9 mouse cellular contexts compared by ENCODE assay signal in genomic region chr11:60384762-60385421, GRCm38 (mm10). TPM values are rescaled to one million over a fixed set of nuclear protein-coding genes. Genes with fewer than 3 reads are reported as not detected.
DNase-seq lines count a peak whose midpoint lies in the region; ATAC-seq lines count a peak whose summit lies in the region.
"Had no signal": no experiment of that assay in that cellular context is flagged by ENCODE, and none has a peak within 500 bp of the region (broad histone marks: within the 10 kb centered on the region; RNA-seq: fewer than 3 reads in every experiment).

No protein-coding gene starts in this region.

- no peak for ATAC-seq in lung, embryonic 16.5 days (ENCODE audit: low read depth)
- peak; percentile 89 for ATAC-seq in forebrain, embryonic 16.5 days
- peak; percentile 89 for ATAC-seq in neural tube, embryonic 13.5 days (ENCODE audit: low read depth)

- no peak overlapping the region for H3K9ac ChIP-seq in lung, embryonic 16.5 days (ENCODE audit: low read length)
- peak overlapping the region; percentile 65 for H3K9ac ChIP-seq in forebrain, embryonic 16.5 days (replicated peaks; ENCODE audit: low read depth, low read length)
- peak overlapping the region; percentile 65 for H3K9ac ChIP-seq in neural tube, embryonic 13.5 days
- H3K9ac ChIP-seq: liver, embryonic 14.5 days had no signal

- H3K4me1 ChIP-seq in lung, embryonic 16.5 days (replicated peaks; ENCODE audit: control insufficient read depth, insufficient read depth, low read length), result no peaks in the 10 kb centered on the region
- H3K4me1 ChIP-seq in forebrain, embryonic 16.5 days (replicated peaks; ENCODE audit: control insufficient read depth, insufficient read depth, low read length), result peaks cover 17% of the 10 kb centered on the region
- H3K4me1 ChIP-seq in neural tube, embryonic 13.5 days (replicated peaks), result peaks cover 24% of the 10 kb centered on the region

- H3K4me3 ChIP-seq in lung, embryonic 16.5 days (ENCODE audit: low read length), result no peak overlapping the region
- H3K4me3 ChIP-seq in forebrain, embryonic 16.5 days (replicated peaks; ENCODE audit: low read length), result peak overlapping the region; percentile 28
- peak overlapping the region; percentile 19 for H3K4me3 ChIP-seq in neural tube, embryonic 13.5 days

- 4% methylated on average over 16 of the region's 16 CpGs for whole genome bisulfite sequencing in lung, embryonic 16.5 days
- 3% methylated on average over 16 of the region's 16 CpGs for WGBS in forebrain, embryonic 16.5 days
- 2% methylated on average over 16 of the region's 16 CpGs for WGBS in neural tube, embryonic 13.5 days

- no peaks in the 10 kb centered on the region for H3K27me3 ChIP-seq in lung, embryonic 16.5 days (ENCODE audit: control insufficient read depth, insufficient read depth, low read depth, low read length)
- H3K27me3 ChIP-seq in forebrain, embryonic 16.5 days (replicated peaks; ENCODE audit: control insufficient read depth, insufficient read depth, low read length), result no peaks in the 10 kb centered on the region
- H3K27me3 ChIP-seq in neural tube, embryonic 13.5 days, result no peaks in the 10 kb centered on the region

- 0 out of 2 replicates have a peak overlapping the region, but pooled peaks have one; percentile 8 for H3K4me2 ChIP-seq in lung, embryonic 16.5 days (ENCODE audit: low read depth, low read length)
- peak overlapping the region; percentile 47 for H3K4me2 ChIP-seq in forebrain, embryonic 16.5 days (ENCODE audit: low read length)
- H3K4me2 ChIP-seq in neural tube, embryonic 13.5 days, result peak overlapping the region; percentile 49

- no peaks in the 10 kb centered on the region for H3K9me3 ChIP-seq in lung, embryonic 16.5 days (ENCODE audit: control insufficient read depth, low read length)
- no peaks in the 10 kb centered on the region for H3K9me3 ChIP-seq in forebrain, embryonic 16.5 days (ENCODE audit: control insufficient read depth, low read length)
- H3K9me3 ChIP-seq in neural tube, embryonic 13.5 days, result no peaks in the 10 kb centered on the region

- H3K36me3 ChIP-seq in lung, embryonic 16.5 days (ENCODE audit: control insufficient read depth, insufficient read depth, low read length), result no peaks in the 10 kb centered on the region
- H3K36me3 ChIP-seq in forebrain, embryonic 16.5 days (ENCODE audit: control insufficient read depth, insufficient read depth), result no peaks in the 10 kb centered on the region
- H3K36me3 ChIP-seq in neural tube, embryonic 13.5 days, result no peaks in the 10 kb centered on the region

- DNase-seq in lung, postnatal 36 days, result no peak
- DNase-seq in left cerebral cortex, adult 11 months (ENCODE audit: low spot score), result peak; percentile 70
- no peak for DNase-seq in thymus, postnatal 10 days (ENCODE audit: low spot score in 2 of 2)
- no peak for DNase-seq in kidney, postnatal 25 days
- DNase-seq in gastrocnemius, adult 8-10 months (ENCODE audit: low spot score in 2 of 2), result no peak

- H3K27ac ChIP-seq in lung, embryonic 16.5 days (ENCODE audit: low read length), result no peak overlapping the region
- H3K27ac ChIP-seq in forebrain, embryonic 16.5 days (ENCODE audit: low read length), result peak overlapping the region; percentile 73
- peak overlapping the region; percentile 95 for H3K27ac ChIP-seq in neural tube, embryonic 13.5 days (replicated peaks)
- H3K27ac ChIP-seq: liver, embryonic 14.5 days had no signal

RNA-seq across cellular contexts. Expression of gene Drc3, which starts 31.8 kb away (rescaled TPM):
- 11.2 and 11.3 TPM in 2 replicates for polyA plus RNA-seq in lung, embryonic 16.5 days (2015; fragmentation: Nextera tagmentation; extraction: Ambion mirVana)
- 4.6 and 4.7 TPM in 2 replicates for polyA plus RNA-seq in forebrain, embryonic 16.5 days (2015; fragmentation: Nextera tagmentation; extraction: Ambion mirVana)
- 3.8 TPM in 2 replicates for polyA plus RNA-seq in neural tube, embryonic 13.5 days (2015; fragmentation: Nextera tagmentation; extraction: Ambion mirVana)
- total RNA-seq in gastrocnemius, adult 8-10 months (2022), result 1 to 10 TPM; 1.1 to 1.4 (median 1.1) TPM

RNA-seq across cellular contexts. Expression of gene Gid4, which starts 32.1 kb away (rescaled TPM):
- 21.0 and 22.3 TPM in 2 replicates for polyA plus RNA-seq in lung, embryonic 16.5 days (2015; fragmentation: Nextera tagmentation; extraction: Ambion mirVana)
- 28.7 and 29.7 TPM in 2 replicates for polyA plus RNA-seq in forebrain, embryonic 16.5 days (2015; fragmentation: Nextera tagmentation; extraction: Ambion mirVana)
- polyA plus RNA-seq in neural tube, embryonic 13.5 days (2015; fragmentation: Nextera tagmentation; extraction: Ambion mirVana), result 19.2 and 20.2 TPM in 2 replicates
- 10 to 100 TPM; 72.7 to 86.1 (median 75.5) TPM for total RNA-seq in gastrocnemius, adult 8-10 months (2022)

RNA-seq across cellular contexts. Expression of gene Tom1l2, which starts 32.2 kb away (rescaled TPM):
- 29.6 and 33.4 TPM in 2 replicates for polyA plus RNA-seq in lung, embryonic 16.5 days (2015; fragmentation: Nextera tagmentation; extraction: Ambion mirVana)
- polyA plus RNA-seq in forebrain, embryonic 16.5 days (2015; fragmentation: Nextera tagmentation; extraction: Ambion mirVana), result 56.5 and 62.0 TPM in 2 replicates
- polyA plus RNA-seq in neural tube, embryonic 13.5 days (2015; fragmentation: Nextera tagmentation; extraction: Ambion mirVana), result 52.8 and 61.4 TPM in 2 replicates
- 10 to 100 TPM; 61.0 to 68.8 (median 65.7) TPM for total RNA-seq in gastrocnemius, adult 8-10 months (2022)

RNA-seq across cellular contexts. Expression of gene Atpaf2, which starts 33.4 kb away (rescaled TPM):
- polyA plus RNA-seq in lung, embryonic 16.5 days (2015; fragmentation: Nextera tagmentation; extraction: Ambion mirVana), result 45.6 and 45.9 TPM in 2 replicates
- polyA plus RNA-seq in forebrain, embryonic 16.5 days (2015; fragmentation: Nextera tagmentation; extraction: Ambion mirVana), result 50.5 and 53.4 TPM in 2 replicates
- polyA plus RNA-seq in neural tube, embryonic 13.5 days (2015; fragmentation: Nextera tagmentation; extraction: Ambion mirVana), result 39.4 and 41.2 TPM in 2 replicates
- total RNA-seq in gastrocnemius, adult 8-10 months (2022), result 10 to 100 TPM; 28.9 to 30.7 (median 30.6) TPM
